ENCODE assay signal across 10 mouse cellular contexts in the genomic region with DNA sequence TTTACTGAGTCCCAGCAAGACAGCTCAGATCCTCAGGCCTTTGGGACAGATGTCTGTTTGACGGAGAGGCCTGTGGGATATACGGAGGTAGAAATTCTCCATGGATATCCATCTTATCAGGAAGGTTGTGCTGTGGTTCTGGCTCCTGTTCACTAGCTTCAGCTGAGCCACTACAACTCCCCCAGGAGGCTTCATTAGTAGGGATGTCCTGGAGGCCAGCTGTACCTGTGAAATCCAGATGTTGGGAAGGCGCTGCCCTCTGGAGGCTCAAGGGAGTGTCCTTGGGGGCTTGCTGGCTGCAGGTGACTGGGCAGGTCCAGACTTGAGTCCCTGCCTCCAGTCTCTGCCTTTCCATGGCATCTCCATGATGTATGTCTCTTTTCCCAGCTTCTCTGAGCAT.
DNase-seq lines count a peak whose midpoint lies in the region; ATAC-seq lines count a peak whose summit lies in the region.
"Had no signal": no experiment of that assay in that cellular context is flagged by ENCODE, and none has a peak within 500 bp of the region (broad histone marks: within the 10 kb centered on the region; RNA-seq: fewer than 3 reads in every experiment).

No protein-coding gene starts in this region.

- H3K9me3 ChIP-seq in forebrain, embryonic 15.5 days: no peaks in the 10 kb centered on the region
- H3K9me3 ChIP-seq in forebrain, embryonic 16.5 days (ENCODE audit: control insufficient read depth, low read length): no peaks in the 10 kb centered on the region
- no peaks in the 10 kb centered on the region; the same call in 1 of the 2 replicates for H3K9me3 ChIP-seq in kidney, embryonic 15.5 days (replicated peaks)
- peaks cover 4% of the 10 kb centered on the region; the same call in 1 of the 2 replicates for H3K9me3 ChIP-seq in intestine, embryonic 16.5 days (ENCODE audit: control insufficient read depth, low read length)
- H3K9me3 ChIP-seq: embryonic facial prominence, embryonic 15.5 days had no signal

- H3K4me1 ChIP-seq in forebrain, embryonic 15.5 days: peaks cover 67% of the 10 kb centered on the region
- H3K4me1 ChIP-seq in forebrain, embryonic 16.5 days (replicated peaks; ENCODE audit: control insufficient read depth, insufficient read depth, low read length): peaks cover 57% of the 10 kb centered on the region
- H3K4me1 ChIP-seq in kidney, embryonic 15.5 days: peaks cover 81% of the 10 kb centered on the region
- peaks cover 51% of the 10 kb centered on the region for H3K4me1 ChIP-seq in intestine, embryonic 16.5 days (ENCODE audit: control insufficient read depth, insufficient read depth, low read length)

- intact Hi-C loops in left cerebral cortex, postnatal 25 days (cut with DNase I): loop anchor here (5.0 kb wide), 1 partner anchor 112 kb away; no protein-coding TSS in a partner anchor

- H3K4me2 ChIP-seq in forebrain, embryonic 15.5 days (replicated peaks): no peak overlapping the region
- no peak overlapping the region for H3K4me2 ChIP-seq in forebrain, embryonic 16.5 days (ENCODE audit: low read length)
- H3K4me2 ChIP-seq in kidney, embryonic 15.5 days: no peak overlapping the region
- H3K4me2 ChIP-seq in intestine, embryonic 16.5 days (ENCODE audit: low read depth, low read length): no peak overlapping the region

- no peaks in the 10 kb centered on the region for H3K36me3 ChIP-seq in forebrain, embryonic 15.5 days
- no peaks in the 10 kb centered on the region for H3K36me3 ChIP-seq in forebrain, embryonic 16.5 days (ENCODE audit: control insufficient read depth, insufficient read depth)
- H3K36me3 ChIP-seq in kidney, embryonic 15.5 days: no peaks in the 10 kb centered on the region
- H3K36me3 ChIP-seq in intestine, embryonic 16.5 days (ENCODE audit: control insufficient read depth, insufficient read depth, low read length): no peaks in the 10 kb centered on the region
- H3K36me3 ChIP-seq: embryonic facial prominence, embryonic 15.5 days had no signal

- WGBS in forebrain, embryonic 15.5 days: 71% methylated on average over 3 of the region's 3 CpGs
- WGBS in forebrain, embryonic 16.5 days: 73% methylated on average over 3 of the region's 3 CpGs
- WGBS in kidney, embryonic 15.5 days: 58% methylated on average over 3 of the region's 3 CpGs
- 83% methylated on average over 3 of the region's 3 CpGs for WGBS in intestine, embryonic 16.5 days

- H3K4me3 ChIP-seq in forebrain, embryonic 15.5 days: no peak overlapping the region
- H3K4me3 ChIP-seq in forebrain, embryonic 16.5 days (replicated peaks; ENCODE audit: low read length): no peak overlapping the region
- no peak overlapping the region for H3K4me3 ChIP-seq in kidney, embryonic 15.5 days (replicated peaks)
- H3K4me3 ChIP-seq in intestine, embryonic 16.5 days (ENCODE audit: low read length): no peak overlapping the region

- no peak for DNase-seq in kidney, postnatal 14 days
- DNase-seq in 3T3-L1 (ENCODE audit: low read depth, low spot score): peak; percentile 17
- DNase-seq in spleen, postnatal 4 days (ENCODE audit: low spot score in 2 of 2): no peak
- DNase-seq in left cerebral cortex, postnatal 25 days (ENCODE audit: low spot score in 2 of 2): no peak

- no peak for ATAC-seq in forebrain, embryonic 15.5 days (replicated peaks)
- no peak for ATAC-seq in forebrain, embryonic 16.5 days
- no peak for ATAC-seq in kidney, embryonic 15.5 days (replicated peaks; ENCODE audit: low FRiP score)
- no peak for ATAC-seq in intestine, embryonic 16.5 days

- H3K9ac ChIP-seq in forebrain, embryonic 15.5 days (replicated peaks): no peak overlapping the region
- no peak overlapping the region for H3K9ac ChIP-seq in forebrain, embryonic 16.5 days (replicated peaks; ENCODE audit: low read depth, low read length)
- H3K9ac ChIP-seq in kidney, embryonic 15.5 days: 0 out of 2 replicates have a peak overlapping the region, but pooled peaks have one; percentile 12
- no peak overlapping the region for H3K9ac ChIP-seq in intestine, embryonic 16.5 days (ENCODE audit: low read depth, low read length)
- H3K9ac ChIP-seq: embryonic facial prominence, embryonic 15.5 days; liver, embryonic 14.5 days had no signal

- H3K27ac ChIP-seq in forebrain, embryonic 15.5 days (replicated peaks): peak overlapping the region; percentile 67
- H3K27ac ChIP-seq in forebrain, embryonic 16.5 days (ENCODE audit: low read length): no peak overlapping the region
- H3K27ac ChIP-seq in kidney, embryonic 15.5 days: peak overlapping the region; percentile 82
- peak overlapping the region; percentile 38; the same call in 1 of the 2 replicates for H3K27ac ChIP-seq in intestine, embryonic 16.5 days (ENCODE audit: low read length)
- H3K27ac ChIP-seq: liver, embryonic 14.5 days had no signal

- no peaks in the 10 kb centered on the region for H3K27me3 ChIP-seq in forebrain, embryonic 15.5 days
- no peaks in the 10 kb centered on the region for H3K27me3 ChIP-seq in forebrain, embryonic 16.5 days (replicated peaks; ENCODE audit: control insufficient read depth, insufficient read depth, low read length)
- H3K27me3 ChIP-seq in kidney, embryonic 15.5 days: peaks cover 41% of the 10 kb centered on the region
- H3K27me3 ChIP-seq in intestine, embryonic 16.5 days (replicated peaks; ENCODE audit: control insufficient read depth, insufficient read depth, low read length): no peaks in the 10 kb centered on the region; the same call in 1 of the 2 replicates
- H3K27me3 ChIP-seq: embryonic facial prominence, embryonic 15.5 days had no signal
